Mouse (Mus musculus) kidney, adult 2 months (tissue): ENCODE measurements around the gene A830005F24Rik.

Source experiments
- CTCF ChIP-seq: fragments of 200-500 bp; conservative IDR thresholded peaks from 2 replicates; pipeline ENCODE4 v1.5.1; 2011; ENCODE audit warnings: low read depth, mild to moderate bottlenecking, control low read depth, low read length, moderate library complexity, mixed read lengths; ENCODE audit not compliant: insufficient read depth, insufficient read length
- POLR2A ChIP-seq: fragments of 200-500 bp; IDR thresholded peaks from one replicate; pipeline ENCODE4 v1.6.1; 2011; ENCODE audit warnings: low read depth, low read length, control low read depth

GRCm38 (mm10) chr13:48531448-48531847 is 18.1 kb downstream of the A830005F24Rik start:
- TF ChIP-seq CTCF (no peak), POLR2A (no peak)
